Mouse (Mus musculus) olfactory bulb, adult 2 months (tissue): ENCODE results near the gene Nrxn3.

Experiments
- CTCF ChIP-seq: fragments of 200-500 bp; IDR thresholded peaks from 2 replicates; pipeline ENCODE4 v1.5.1; 2012; ENCODE audit warnings: low read depth, mild to moderate bottlenecking, low read length, moderate library complexity; ENCODE audit not compliant: insufficient read depth
- POLR2A ChIP-seq: fragments of 200-500 bp; IDR thresholded peaks from 2 replicates; pipeline ENCODE4 v1.6.1; 2012; ENCODE audit warnings: mild to moderate bottlenecking, low read depth, low read length, moderate library complexity; ENCODE audit not compliant: insufficient read depth

DNA sequence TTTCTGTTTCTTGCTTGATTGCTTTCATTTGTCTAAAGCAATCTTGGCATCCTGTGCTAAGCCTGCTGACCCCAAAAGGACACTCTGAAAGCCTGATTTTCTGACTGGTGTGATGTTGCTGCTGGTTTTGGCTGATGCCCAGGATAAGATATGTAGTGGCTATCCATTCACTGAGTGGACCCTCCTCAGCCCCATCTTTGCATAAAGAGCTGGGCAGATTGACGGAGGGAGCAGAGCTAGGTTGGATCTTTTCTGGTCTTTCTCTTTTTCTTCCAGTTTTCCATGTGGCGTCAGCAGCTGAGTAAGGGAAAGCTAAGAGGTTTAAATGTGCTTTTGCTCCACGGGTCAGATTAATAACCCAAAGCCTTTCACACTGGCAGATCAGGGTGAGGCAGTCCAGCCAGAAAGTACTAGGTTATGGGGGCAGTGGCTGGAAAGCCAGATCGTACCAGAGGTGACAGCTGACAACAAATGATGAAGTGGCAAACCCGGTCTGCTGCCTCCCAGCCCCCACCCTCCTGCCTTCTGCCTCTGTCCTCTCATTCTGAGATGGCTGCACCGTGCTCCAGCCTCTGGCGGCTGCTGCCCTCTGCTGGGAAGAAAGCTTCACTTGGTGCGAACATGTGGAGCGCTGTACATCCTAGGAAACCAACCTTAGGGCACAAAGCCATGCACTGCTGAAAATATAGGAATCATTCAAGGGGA is 383.5 kb downstream of the Nrxn3 start:
- peak; percentile 89 for TF ChIP-seq CTCF
- TF ChIP-seq POLR2A: no peak
